Mouse (Mus musculus) kidney, embryonic 16.5 days (tissue): ENCODE results near the gene Kifc1. TPM values are rescaled to one million over a fixed set of nuclear protein-coding genes. Genes with fewer than 3 reads are reported as not detected.
A peak's percentile ranks its signal among the peaks of the same experiment; 100 is the strongest.

ENCODE experiments used
- ATAC-seq: fragments of 200-750 bp; cut with Nextera tagmentation; 2 replicates; pipeline ENCODE4 v1.8.0; 2017; ENCODE audit warnings: moderate TSS enrichment; ENCODE audit not compliant: low FRiP score, low TSS enrichment
- H3K27ac ChIP-seq: fragments of 300-500 bp; sonication (generic); 2 replicates; pipeline ENCODE4 v1.5.1; 2014; ENCODE audit warnings: low read length
- H3K27me3 ChIP-seq: fragments of 300-500 bp; sonication (generic); 2 replicates; pipeline ENCODE4 v1.6.1; 2014; ENCODE audit warnings: low read length, control low read depth, mixed read lengths; ENCODE audit not compliant: insufficient read depth
- H3K36me3 ChIP-seq: fragments of 300-500 bp; sonication (generic); 2 replicates; pipeline ENCODE4 v1.6.1; 2014; ENCODE audit warnings: low read length, control low read depth, mixed read lengths; ENCODE audit not compliant: insufficient read depth
- H3K4me1 ChIP-seq: fragments of 300-500 bp; sonication (generic); 2 replicates; pipeline ENCODE4 v1.6.1; 2014; ENCODE audit warnings: low read length, control low read depth, mixed read lengths; ENCODE audit not compliant: insufficient read depth
- H3K4me2 ChIP-seq: fragments of 300-500 bp; sonication (generic); replicated peaks from 2 replicates; pipeline ENCODE4 v1.6.1; 2014; ENCODE audit warnings: low read depth, low read length
- H3K4me3 ChIP-seq: fragments of 300-500 bp; sonication (generic); 2 replicates; pipeline ENCODE4 v1.5.1; 2014; ENCODE audit warnings: mild to moderate bottlenecking, low read length
- H3K9ac ChIP-seq: fragments of 300-500 bp; sonication (generic); replicated peaks from 2 replicates; pipeline ENCODE4 v1.6.1; 2014; ENCODE audit warnings: low read length
- H3K9me3 ChIP-seq: fragments of 300-500 bp; sonication (generic); 2 replicates; pipeline ENCODE4 v1.6.1; 2016; ENCODE audit warnings: low read length, control low read depth
- WGBS: fragments of 180-500 bp; shearing (Covaris S2); extraction: QIAGEN DNeasy Blood & Tissue Kit; methylation state at CpG from one replicate; pipeline ENCODE4 v1.1.7; 2014; 5-methylcytosine and 5-hydroxymethylcytosine counted together
- polyA plus RNA-seq: library from polyadenylated mRNA; unstranded; fragments of >200 nt; fragmentation: Nextera tagmentation; extraction: Ambion mirVana; gene quantifications from 2 replicates; pipeline ENCODE4 v1.2.1, GENCODE M21; 2015

Gene Kifc1
- polyA plus RNA-seq: 9.6 and 10.5 TPM in 2 replicates

- no peaks in the 10 kb centered on the region for H3K9me3 ChIP-seq
- peak within 1 kb of the TSS; percentile 63 for H3K4me2 ChIP-seq
- no peaks in the 10 kb centered on the region for H3K27me3 ChIP-seq
- peak within 1 kb of the TSS; percentile 62 for H3K4me3 ChIP-seq
- H3K27ac ChIP-seq: peak within 1 kb of the TSS; percentile 55; the same call in 1 of the 2 replicates
- H3K36me3 ChIP-seq: peaks cover 8% of the 10 kb centered on the region; the same call in 1 of the 2 replicates
- peak within 1 kb of the TSS; percentile 73 for H3K9ac ChIP-seq
- under 1% methylated on average over 49 of the region's 49 CpGs for WGBS
- ATAC-seq: peak; percentile 100
- H3K4me1 ChIP-seq: peaks cover 10% of the 10 kb centered on the region
Observed at GRCm38 (mm10) chr17:33890533-33891059, at the start of gene Kifc1. TSS of gene Kifc1 (minus strand) at chr17:33890661.

DNA sequence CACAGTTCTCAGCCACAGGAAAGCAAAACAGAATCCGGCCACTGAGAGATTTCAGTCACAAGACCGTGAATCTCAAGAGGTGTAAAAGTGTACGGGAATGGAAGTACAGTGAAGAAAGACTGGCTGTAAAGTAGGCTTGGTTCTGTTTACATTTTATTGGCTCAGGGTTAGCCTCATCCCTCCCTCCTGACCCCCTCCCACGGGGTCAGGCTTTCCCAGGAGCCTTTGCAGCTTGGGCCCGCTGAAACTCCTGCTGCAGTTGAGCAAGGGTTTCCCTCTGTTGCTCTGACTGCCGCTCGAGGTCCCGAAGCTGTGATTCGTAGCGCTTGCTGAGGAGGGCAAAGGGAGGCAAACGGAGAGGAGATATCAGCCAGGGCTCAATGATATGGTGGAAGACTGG, 48.3 kb upstream of the Kifc1 start:
- no peaks in the 10 kb centered on the region for H3K9me3 ChIP-seq
- no peak overlapping the region for H3K27ac ChIP-seq
- no peak overlapping the region for H3K9ac ChIP-seq
- peaks cover 37% of the 10 kb centered on the region for H3K36me3 ChIP-seq
- no peak overlapping the region for H3K4me2 ChIP-seq
- H3K4me3 ChIP-seq: no peak overlapping the region
- peaks cover 17% of the 10 kb centered on the region for H3K4me1 ChIP-seq
- WGBS: 71% methylated on average over 11 of the region's 11 CpGs
- no peaks in the 10 kb centered on the region for H3K27me3 ChIP-seq
- no peak for ATAC-seq

DNA sequence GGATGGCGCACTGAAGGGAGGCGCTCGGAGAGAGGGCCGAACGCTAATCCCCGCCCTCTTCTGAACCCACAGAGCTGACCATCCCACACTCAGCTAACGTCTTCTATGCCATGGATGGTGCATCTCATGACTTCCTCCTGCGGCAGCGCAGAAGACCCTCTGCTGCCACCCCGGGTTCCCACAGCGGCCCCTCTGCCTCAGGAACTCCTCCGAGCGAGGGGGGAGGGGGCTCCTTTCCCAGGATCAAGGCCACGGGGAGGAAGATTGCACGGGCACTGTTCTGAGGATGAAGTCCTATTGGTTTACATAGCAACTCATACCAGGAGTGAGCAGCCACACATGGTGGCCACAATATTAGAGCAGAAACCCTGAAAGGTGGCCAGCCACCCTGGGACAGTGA, 46.5 kb upstream of the Kifc1 start:
- Histone ChIP-seq H3K27ac (no peak overlapping the region), H3K9ac (no peak overlapping the region), H3K27me3 (no peaks in the 10 kb centered on the region), H3K9me3 (no peaks in the 10 kb centered on the region), H3K4me3 (no peak overlapping the region), H3K4me1 (peaks cover 17% of the 10 kb centered on the region), H3K36me3 (peaks cover 30% of the 10 kb centered on the region), H3K4me2 (no peak overlapping the region)
- no peak for ATAC-seq
- 87% methylated on average over 15 of the region's 15 CpGs for WGBS

DNA sequence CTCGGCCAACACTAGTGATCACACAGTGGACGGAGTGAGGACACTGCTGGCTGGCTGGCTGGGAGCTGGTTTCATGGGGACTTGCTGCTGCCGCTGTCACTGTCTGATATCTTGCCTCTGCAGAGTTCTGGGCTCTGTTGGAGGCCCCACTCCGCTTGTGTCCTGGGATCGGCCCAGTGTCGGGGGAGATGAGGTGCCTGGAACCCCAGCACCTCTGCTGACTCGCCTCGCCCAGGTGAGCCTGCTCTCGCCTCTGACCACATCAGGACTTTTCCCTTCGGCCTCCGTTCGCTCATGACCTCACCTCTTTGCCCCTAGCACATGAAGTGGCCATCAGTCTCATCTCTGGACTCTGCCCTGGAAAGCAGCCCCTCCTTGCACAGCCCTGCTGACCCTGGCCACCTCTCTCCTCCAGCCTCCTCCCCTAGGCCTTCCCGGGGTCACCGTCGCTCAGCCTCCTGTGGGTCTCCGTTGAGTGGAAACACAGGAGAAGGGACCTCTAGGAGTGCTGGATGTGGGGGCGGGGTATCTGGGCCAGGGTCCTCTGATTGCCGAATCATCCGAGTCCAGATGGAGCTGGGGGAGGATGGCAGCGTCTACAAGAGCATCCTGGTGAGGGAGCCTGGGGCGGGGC, 45.1 kb upstream of the Kifc1 start:
- no peak overlapping the region for H3K4me3 ChIP-seq
- H3K9ac ChIP-seq: no peak overlapping the region
- no peaks in the 10 kb centered on the region for H3K9me3 ChIP-seq
- ATAC-seq: no peak
- H3K4me1 ChIP-seq: peaks cover 18% of the 10 kb centered on the region
- H3K36me3 ChIP-seq: peaks cover 30% of the 10 kb centered on the region
- no peak overlapping the region for H3K27ac ChIP-seq
- H3K27me3 ChIP-seq: no peaks in the 10 kb centered on the region
- no peak overlapping the region for H3K4me2 ChIP-seq
- WGBS: 83% methylated on average over 21 of the region's 21 CpGs

DNA sequence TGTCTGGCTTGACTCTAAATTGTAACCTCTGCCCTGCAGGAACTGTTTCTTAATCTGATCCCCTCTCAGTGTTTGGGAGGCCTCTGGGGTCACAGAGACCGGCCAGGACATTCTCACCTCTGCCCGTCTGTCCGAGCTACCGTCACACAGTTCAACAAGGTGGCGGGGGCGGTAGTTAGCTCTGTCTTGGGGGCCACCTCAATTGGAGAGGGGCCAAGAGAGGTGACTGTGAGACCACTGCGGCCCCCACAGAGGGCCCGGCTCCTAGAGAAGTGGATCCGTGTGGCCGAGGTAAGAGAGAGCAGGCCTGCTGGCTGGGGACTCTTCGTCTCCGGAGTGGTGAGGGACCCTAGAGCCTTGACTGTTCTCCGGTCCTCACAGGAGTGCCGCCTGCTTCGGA, 42.5 kb upstream of the Kifc1 start:
- H3K9me3 ChIP-seq: no peaks in the 10 kb centered on the region
- no peak overlapping the region for H3K27ac ChIP-seq
- WGBS: 89% methylated on average over 15 of the region's 15 CpGs
- no peak overlapping the region for H3K4me3 ChIP-seq
- ATAC-seq: no peak
- no peaks in the 10 kb centered on the region for H3K27me3 ChIP-seq
- H3K4me2 ChIP-seq: no peak overlapping the region
- no peak overlapping the region for H3K9ac ChIP-seq
- peaks cover 25% of the 10 kb centered on the region for H3K36me3 ChIP-seq
- peaks cover 18% of the 10 kb centered on the region for H3K4me1 ChIP-seq

DNA sequence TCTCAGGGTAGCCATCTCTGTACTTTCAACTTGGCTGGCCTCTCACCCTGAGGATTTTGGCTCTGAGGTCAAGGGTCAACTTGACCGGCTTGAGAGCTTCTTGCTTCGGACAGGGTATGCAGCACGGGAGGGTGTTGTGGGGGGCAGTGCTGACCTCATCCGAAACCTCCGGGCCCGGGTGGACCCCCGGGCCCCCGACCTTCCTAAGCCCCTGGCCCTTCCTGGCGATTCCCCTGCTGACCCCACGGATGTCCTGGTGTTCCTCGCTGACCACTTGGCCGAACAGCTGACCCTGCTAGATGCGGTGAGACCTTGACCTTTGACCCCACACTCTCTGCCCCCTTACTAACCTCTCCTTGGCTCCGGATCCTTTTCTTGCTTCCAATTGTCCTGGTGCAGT, 42.0 kb upstream of the Kifc1 start:
- Histone ChIP-seq H3K27me3 (no peaks in the 10 kb centered on the region), H3K4me3 (no peak overlapping the region), H3K9me3 (no peaks in the 10 kb centered on the region), H3K36me3 (peaks cover 22% of the 10 kb centered on the region), H3K27ac (no peak overlapping the region), H3K9ac (no peak overlapping the region), H3K4me1 (peaks cover 18% of the 10 kb centered on the region), H3K4me2 (no peak overlapping the region)
- WGBS: 85% methylated on average over 14 of the region's 14 CpGs
- no peak for ATAC-seq

DNA sequence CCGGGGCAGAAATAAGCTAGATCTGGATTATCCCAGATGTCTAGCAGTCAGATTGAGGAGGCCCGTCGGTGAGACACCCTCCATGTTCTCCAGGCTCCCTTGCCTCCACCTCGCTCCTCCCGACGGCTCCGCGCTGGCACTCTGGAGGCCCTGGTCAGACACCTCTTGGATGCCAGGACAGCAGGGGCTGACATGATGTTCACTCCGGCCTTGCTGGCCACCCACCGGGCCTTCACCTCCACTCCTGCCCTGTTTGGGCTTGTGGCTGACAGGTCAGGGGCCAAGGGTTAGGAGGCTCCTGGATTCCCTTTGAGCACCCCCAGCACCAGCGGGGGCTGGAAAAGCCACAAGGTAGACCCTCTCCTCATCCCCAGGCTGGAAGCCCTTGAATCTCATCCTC, 41.5 kb upstream of the Kifc1 start:
- H3K4me3 ChIP-seq: no peak overlapping the region
- H3K27me3 ChIP-seq: no peaks in the 10 kb centered on the region
- no peak overlapping the region for H3K9ac ChIP-seq
- H3K9me3 ChIP-seq: no peaks in the 10 kb centered on the region
- peaks cover 17% of the 10 kb centered on the region for H3K36me3 ChIP-seq
- H3K27ac ChIP-seq: no peak overlapping the region
- 93% methylated on average over 11 of the region's 11 CpGs for WGBS
- H3K4me2 ChIP-seq: no peak overlapping the region
- H3K4me1 ChIP-seq: peaks cover 18% of the 10 kb centered on the region
- ATAC-seq: no peak

DNA sequence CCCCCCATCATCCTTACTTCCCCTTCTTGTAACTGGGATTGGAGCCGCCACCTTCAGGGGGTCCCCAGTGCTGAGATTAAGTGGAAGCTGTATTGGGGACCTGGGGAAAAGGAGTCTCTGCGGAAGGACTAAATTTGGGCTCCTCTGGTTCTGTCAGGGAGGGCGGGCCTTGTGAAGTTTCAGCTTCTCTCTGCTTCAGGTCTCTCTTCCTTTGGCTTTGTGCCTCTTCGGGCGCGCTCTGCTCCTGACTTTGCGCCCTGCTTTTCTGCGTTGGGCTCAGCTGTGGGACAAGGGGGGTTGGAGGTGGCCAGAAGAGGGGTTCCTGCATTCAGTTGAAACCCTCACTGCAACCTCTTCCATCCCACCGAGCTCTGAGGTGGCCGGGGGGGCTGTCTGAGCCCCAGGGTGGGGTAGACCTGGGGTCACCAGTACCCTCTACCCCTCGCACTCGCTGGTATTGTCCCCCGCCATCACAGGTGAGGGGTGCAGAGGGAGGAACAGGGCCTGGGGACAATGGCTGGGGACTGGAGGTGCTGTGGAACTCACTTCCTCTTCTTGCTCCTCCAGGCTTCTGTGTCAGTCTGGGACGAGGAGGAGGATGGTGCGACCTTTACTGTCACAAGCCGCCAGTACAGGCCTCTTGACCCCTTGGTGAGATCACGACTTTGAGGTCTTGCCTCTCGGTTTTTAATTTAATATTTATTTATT, 40.9 kb upstream of the Kifc1 start:
- Histone ChIP-seq H3K4me3 (peak overlapping the region; percentile 88), H3K9me3 (no peaks in the 10 kb centered on the region), H3K27ac (no peak overlapping the region), H3K4me2 (peak overlapping the region; percentile 98), H3K27me3 (no peaks in the 10 kb centered on the region), H3K36me3 (peaks cover 13% of the 10 kb centered on the region), H3K9ac (peak overlapping the region; percentile 88), H3K4me1 (peaks cover 18% of the 10 kb centered on the region)
- ATAC-seq: no peak
- 40% methylated on average over 18 of the region's 18 CpGs for WGBS

DNA sequence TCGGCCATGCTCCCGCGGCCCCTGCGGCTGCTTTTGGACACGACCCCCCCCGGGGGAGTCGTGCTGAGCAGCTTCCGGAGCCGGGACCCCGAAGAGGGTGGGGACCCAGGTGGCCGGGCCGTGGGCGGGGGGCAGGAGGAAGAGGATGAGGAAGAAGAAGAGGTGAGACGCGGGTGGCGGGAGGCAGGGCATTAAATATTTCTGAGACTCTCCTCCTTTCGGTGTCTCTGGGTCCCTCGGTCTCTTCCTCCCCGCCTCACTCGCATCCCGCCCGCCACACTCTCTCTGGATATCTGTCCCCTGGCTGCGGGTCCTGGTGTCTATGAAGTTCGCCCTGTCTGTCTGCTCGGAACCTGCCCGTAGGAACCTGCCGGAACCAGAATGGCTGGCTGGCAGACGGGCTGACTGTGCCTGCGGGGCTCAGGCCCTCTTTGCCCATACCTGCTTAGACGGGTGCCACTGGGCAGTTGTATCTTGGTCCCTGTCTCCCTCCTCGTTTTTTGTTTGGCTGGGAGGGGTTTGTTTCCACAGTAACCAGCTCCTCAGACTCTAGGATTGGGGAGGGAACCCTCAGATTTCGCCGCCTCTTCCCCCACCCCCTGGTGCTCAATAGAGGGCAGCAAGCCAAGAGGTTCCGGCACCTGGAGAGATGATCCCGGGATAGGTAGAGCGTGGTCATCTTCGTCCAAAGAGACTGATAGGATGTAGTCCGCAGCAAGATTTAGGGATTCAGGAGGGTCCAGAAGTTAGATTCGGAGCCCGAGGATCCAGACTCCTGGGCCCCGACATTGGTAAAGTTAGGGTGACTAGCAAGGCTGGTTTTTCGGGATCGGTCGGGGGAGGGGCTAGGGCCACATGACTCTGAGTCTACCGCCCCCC, 40.1 kb upstream of the Kifc1 start:
- peaks cover 18% of the 10 kb centered on the region for H3K4me1 ChIP-seq
- H3K9me3 ChIP-seq: no peaks in the 10 kb centered on the region
- peaks cover 13% of the 10 kb centered on the region; the same call in 1 of the 2 replicates for H3K36me3 ChIP-seq
- H3K4me3 ChIP-seq: peak overlapping the region; percentile 88
- H3K4me2 ChIP-seq: peak overlapping the region; percentile 98
- peak; percentile 14; the same call in 1 of the 2 replicates for ATAC-seq
- peak overlapping the region; percentile 88 for H3K9ac ChIP-seq
- no peaks in the 10 kb centered on the region for H3K27me3 ChIP-seq
- WGBS: under 1% methylated on average over 42 of the region's 45 CpGs
- H3K27ac ChIP-seq: peak overlapping the region; percentile 98
